Mouse (Mus musculus) hindbrain, embryonic 11.5 days (tissue): ENCODE data around the gene Eid3. TPM values are rescaled to one million over a fixed set of nuclear protein-coding genes. Genes with fewer than 3 reads are reported as not detected.

Experiments
- ATAC-seq: fragments of 200-750 bp; cut with Nextera tagmentation; 2 replicates; pipeline ENCODE4 v1.8.0; 2017; ENCODE audit warnings: mild to moderate bottlenecking, moderate TSS enrichment, moderate library complexity; ENCODE audit not compliant: low FRiP score
- DNase-seq: peaks from one replicate; pipeline ENCODE4 v3.0.0-alpha.2; 2015; ENCODE audit warnings: low spot score
- H3K27ac ChIP-seq: fragments of 300-500 bp; sonication (generic); 2 replicates; pipeline ENCODE4 v1.5.1; 2014; ENCODE audit warnings: mild to moderate bottlenecking, low read depth, low read length
- H3K27me3 ChIP-seq: fragments of 300-500 bp; sonication (generic); 2 replicates; pipeline ENCODE4 v1.6.1; 2014; ENCODE audit warnings: mild to moderate bottlenecking, low read length, moderate library complexity, mixed read lengths; ENCODE audit not compliant: control insufficient read depth, insufficient read depth
- H3K36me3 ChIP-seq: fragments of 300-500 bp; sonication (generic); 2 replicates; pipeline ENCODE4 v1.6.1; 2014; ENCODE audit warnings: mild to moderate bottlenecking, low read length, moderate library complexity, mixed read lengths; ENCODE audit not compliant: control insufficient read depth, insufficient read depth
- H3K4me1 ChIP-seq: fragments of 300-500 bp; sonication (generic); replicated peaks from 2 replicates; pipeline ENCODE4 v1.6.1; 2014; ENCODE audit warnings: low read length, mixed read lengths; ENCODE audit not compliant: control insufficient read depth, insufficient read depth
- H3K4me2 ChIP-seq: fragments of 300-500 bp; sonication (generic); replicated peaks from 2 replicates; pipeline ENCODE4 v1.6.1; 2014; ENCODE audit warnings: mild to moderate bottlenecking, low read depth, low read length
- H3K4me3 ChIP-seq: fragments of 300-500 bp; sonication (generic); 2 replicates; pipeline ENCODE4 v1.5.1; 2014; ENCODE audit warnings: low read depth, low read length
- H3K9ac ChIP-seq: fragments of 300-500 bp; sonication (generic); 2 replicates; pipeline ENCODE4 v1.6.1; 2014; ENCODE audit warnings: low read depth, low read length
- H3K9me3 ChIP-seq: fragments of 300-500 bp; sonication (generic); 2 replicates; pipeline ENCODE4 v1.6.1; 2016; ENCODE audit warnings: low read length; ENCODE audit not compliant: control insufficient read depth
- WGBS: fragments of 180-500 bp; shearing (Covaris S2); extraction: QIAGEN DNeasy Blood & Tissue Kit; methylation state at CpG from one replicate; pipeline ENCODE4 v1.1.7; 2014; 5-methylcytosine and 5-hydroxymethylcytosine counted together
- polyA plus RNA-seq: library from polyadenylated mRNA; unstranded; fragments of >200 nt; fragmentation: Nextera tagmentation; extraction: Ambion mirVana; gene quantifications from 2 replicates; pipeline ENCODE4 v1.2.1, GENCODE M21; 2014

Gene Eid3
- polyA plus RNA-seq, 1 experiment from 2014 or later, result 1.1 TPM

GRCm38 (mm10) chr10:82875446-82875845, 9.0 kb downstream of the Eid3 start:
- no peaks in the 10 kb centered on the region for H3K9me3 ChIP-seq
- no peak overlapping the region for H3K4me2 ChIP-seq
- H3K36me3 ChIP-seq, result peaks cover 13% of the 10 kb centered on the region
- no peaks in the 10 kb centered on the region for H3K4me1 ChIP-seq
- no peak overlapping the region for H3K4me3 ChIP-seq
- H3K27me3 ChIP-seq, result no peaks in the 10 kb centered on the region
- no peak overlapping the region for H3K27ac ChIP-seq
- H3K9ac ChIP-seq, result no peak overlapping the region
- DNase-seq (no peak), ATAC-seq (no peak)
- WGBS, result 93% methylated on average over 10 of the region's 10 CpGs

GRCm38 (mm10) chr10:82876076-82876796, 9.8 kb downstream of the Eid3 start:
- H3K9ac ChIP-seq, result no peak overlapping the region
- H3K36me3 ChIP-seq, result peaks cover 13% of the 10 kb centered on the region
- no peak; the same call in 1 of the 2 replicates for ATAC-seq
- 87% methylated on average over 16 of the region's 16 CpGs for WGBS
- H3K27ac ChIP-seq, result no peak overlapping the region
- no peak for DNase-seq
- H3K4me3 ChIP-seq, result no peak overlapping the region
- no peaks in the 10 kb centered on the region for H3K4me1 ChIP-seq
- no peaks in the 10 kb centered on the region for H3K9me3 ChIP-seq
- H3K4me2 ChIP-seq, result no peak overlapping the region
- no peaks in the 10 kb centered on the region for H3K27me3 ChIP-seq

GRCm38 (mm10) chr10:82887354-82887753, 20.9 kb downstream of the Eid3 start:
- H3K27ac ChIP-seq, result no peak overlapping the region

GRCm38 (mm10) chr10:82888576-82888975, 22.1 kb downstream of the Eid3 start:
- Histone ChIP-seq H3K9ac (no peak overlapping the region), H3K4me1 (no peaks in the 10 kb centered on the region), H3K36me3 (peaks cover 10% of the 10 kb centered on the region; the same call in 1 of the 2 replicates), H3K27ac (no peak overlapping the region), H3K4me3 (no peak overlapping the region), H3K9me3 (no peaks in the 10 kb centered on the region), H3K4me2 (no peak overlapping the region), H3K27me3 (no peaks in the 10 kb centered on the region)
- no peak for DNase-seq
- no peak for ATAC-seq
- 88% methylated on average over 8 of the region's 8 CpGs for WGBS

More at GRCm38 (mm10) chr10:82887354-82887753, 20.9 kb downstream of the Eid3 start:
- no peak for ATAC-seq
- peaks cover 10% of the 10 kb centered on the region; the same call in 1 of the 2 replicates for H3K36me3 ChIP-seq
- no peaks in the 10 kb centered on the region for H3K27me3 ChIP-seq
- 95% methylated on average over 6 of the region's 6 CpGs for WGBS
- H3K9ac ChIP-seq, result no peak overlapping the region
- DNase-seq, result no peak
- H3K4me1 ChIP-seq, result no peaks in the 10 kb centered on the region
- H3K9me3 ChIP-seq, result no peaks in the 10 kb centered on the region
- H3K4me3 ChIP-seq, result no peak overlapping the region
- H3K4me2 ChIP-seq, result no peak overlapping the region

- WGBS, result 91% methylated on average over 9 of the region's 9 CpGs
- DNase-seq, result no peak
- H3K36me3 ChIP-seq, result peaks cover 10% of the 10 kb centered on the region; the same call in 1 of the 2 replicates
These were observed 23.1 kb downstream of the Eid3 start for GRCm38 (mm10) chr10:82889447-82889973.

GRCm38 (mm10) chr10:82890936-82891335, 24.5 kb downstream of the Eid3 start:
- WGBS, result 87% methylated on average over 2 of the region's 2 CpGs
- H3K27me3 ChIP-seq, result no peaks in the 10 kb centered on the region
- DNase-seq, result no peak
- H3K27ac ChIP-seq, result no peak overlapping the region
- H3K4me1 ChIP-seq, result no peaks in the 10 kb centered on the region
- H3K9me3 ChIP-seq, result no peaks in the 10 kb centered on the region
- no peak for ATAC-seq
- no peak overlapping the region for H3K4me3 ChIP-seq
- H3K4me2 ChIP-seq, result no peak overlapping the region
- H3K36me3 ChIP-seq, result peaks cover 9% of the 10 kb centered on the region; the same call in 1 of the 2 replicates
- no peak overlapping the region for H3K9ac ChIP-seq

More at GRCm38 (mm10) chr10:82889447-82889973, 23.1 kb downstream of the Eid3 start:
- Histone ChIP-seq H3K9me3 (no peaks in the 10 kb centered on the region), H3K4me1 (no peaks in the 10 kb centered on the region), H3K4me3 (no peak overlapping the region), H3K9ac (no peak overlapping the region), H3K27ac (no peak overlapping the region), H3K27me3 (no peaks in the 10 kb centered on the region), H3K4me2 (no peak overlapping the region)
- no peak for ATAC-seq

- no peaks in the 10 kb centered on the region for H3K27me3 ChIP-seq
- no peak overlapping the region for H3K27ac ChIP-seq
- ATAC-seq, result no peak
- no peak for DNase-seq
- WGBS, result 90% methylated on average over 7 of the region's 7 CpGs
- H3K4me3 ChIP-seq, result no peak overlapping the region
- no peak overlapping the region for H3K9ac ChIP-seq
- H3K4me1 ChIP-seq, result no peaks in the 10 kb centered on the region
- H3K4me2 ChIP-seq, result no peak overlapping the region
- H3K9me3 ChIP-seq, result no peaks in the 10 kb centered on the region
- H3K36me3 ChIP-seq, result peaks cover 11% of the 10 kb centered on the region; the same call in 1 of the 2 replicates
These were observed 25.0 kb downstream of the Eid3 start for GRCm38 (mm10) chr10:82891427-82891826.

GRCm38 (mm10) chr10:82892442-82893055, 26.1 kb downstream of the Eid3 start:
- no peak for DNase-seq
- 95% methylated on average over 9 of the region's 9 CpGs for WGBS
- Histone ChIP-seq H3K36me3 (peaks cover 9% of the 10 kb centered on the region; the same call in 1 of the 2 replicates), H3K9me3 (no peaks in the 10 kb centered on the region), H3K4me3 (no peak overlapping the region), H3K27me3 (no peaks in the 10 kb centered on the region), H3K9ac (no peak overlapping the region), H3K4me1 (no peaks in the 10 kb centered on the region), H3K27ac (peak overlapping the region; percentile 34; the same call in 1 of the 2 replicates), H3K4me2 (no peak overlapping the region)
- ATAC-seq, result no peak
